Mouse (Mus musculus): ENCODE results near the gene Erc1. TPM values are rescaled to one million over a fixed set of nuclear protein-coding genes. Genes with fewer than 3 reads are reported as not detected.

The Erc1 gene
- polyA plus RNA-seq, 1 experiment from 2014 or later = 33.7 TPM

- Histone ChIP-seq H3K36me3 (ENCODE audit: control insufficient read depth, insufficient read depth, low read length) (peaks cover 4% of the 10 kb centered on the region), H3K27me3 (ENCODE audit: control insufficient read depth, insufficient read depth, low read length) (no peaks in the 10 kb centered on the region), H3K9ac (ENCODE audit: low read length) (no peak overlapping the region), H3K4me1 (replicated peaks; ENCODE audit: control insufficient read depth, insufficient read depth, low read length) (no peaks in the 10 kb centered on the region), H3K4me3 (ENCODE audit: low read depth, low read length) (no peak overlapping the region), H3K9me3 (ENCODE audit: control insufficient read depth, low read length) (no peaks in the 10 kb centered on the region), H3K4me2 (ENCODE audit: low read depth, low read length, severe bottlenecking) (no peak overlapping the region), H3K27ac (ENCODE audit: low read depth, low read length) (no peak overlapping the region)
- 85% methylated on average over 2 of the region's 2 CpGs for WGBS
- no peak for ATAC-seq (replicated peaks; ENCODE audit: low FRiP score)
- no peak for DNase-seq (ENCODE audit: low spot score)
These were observed 106.1 kb downstream of the Erc1 start for GRCm38 (mm10) chr6:119741861-119742260.

- Histone ChIP-seq H3K9ac (ENCODE audit: low read length) (no peak overlapping the region), H3K4me2 (ENCODE audit: low read depth, low read length, severe bottlenecking) (no peak overlapping the region), H3K9me3 (ENCODE audit: control insufficient read depth, low read length) (no peaks in the 10 kb centered on the region), H3K4me3 (ENCODE audit: low read depth, low read length) (no peak overlapping the region), H3K27ac (ENCODE audit: low read depth, low read length) (no peak overlapping the region), H3K27me3 (ENCODE audit: control insufficient read depth, insufficient read depth, low read length) (no peaks in the 10 kb centered on the region), H3K4me1 (replicated peaks; ENCODE audit: control insufficient read depth, insufficient read depth, low read length) (no peaks in the 10 kb centered on the region), H3K36me3 (ENCODE audit: control insufficient read depth, insufficient read depth, low read length) (peaks cover 4% of the 10 kb centered on the region)
- ATAC-seq (replicated peaks; ENCODE audit: low FRiP score) (no peak), DNase-seq (ENCODE audit: low spot score) (no peak)
- WGBS = 92% methylated on average over 3 of the region's 3 CpGs
These were observed 107.4 kb downstream of the Erc1 start for GRCm38 (mm10) chr6:119740541-119740940.

- DNase-seq (ENCODE audit: low spot score) (no peak), ATAC-seq (replicated peaks; ENCODE audit: low FRiP score) (no peak)
- H3K36me3 ChIP-seq (ENCODE audit: control insufficient read depth, insufficient read depth, low read length) = peaks cover 4% of the 10 kb centered on the region
- H3K27ac ChIP-seq (ENCODE audit: low read depth, low read length) = no peak overlapping the region
- H3K4me1 ChIP-seq (replicated peaks; ENCODE audit: control insufficient read depth, insufficient read depth, low read length) = no peaks in the 10 kb centered on the region
- no peak overlapping the region for H3K4me3 ChIP-seq (ENCODE audit: low read depth, low read length)
- no peaks in the 10 kb centered on the region for H3K9me3 ChIP-seq (ENCODE audit: control insufficient read depth, low read length)
- 96% methylated on average over 4 of the region's 4 CpGs for WGBS
- H3K9ac ChIP-seq (ENCODE audit: low read length) = no peak overlapping the region
- H3K27me3 ChIP-seq (ENCODE audit: control insufficient read depth, insufficient read depth, low read length) = no peaks in the 10 kb centered on the region
- H3K4me2 ChIP-seq (ENCODE audit: low read depth, low read length, severe bottlenecking) = no peak overlapping the region
These were observed 109.2 kb downstream of the Erc1 start for GRCm38 (mm10) chr6:119738638-119739375.

- H3K4me3 ChIP-seq (ENCODE audit: low read depth, low read length) = no peak overlapping the region
- H3K9me3 ChIP-seq (ENCODE audit: control insufficient read depth, low read length) = no peaks in the 10 kb centered on the region
- H3K27me3 ChIP-seq (ENCODE audit: control insufficient read depth, insufficient read depth, low read length) = no peaks in the 10 kb centered on the region
- H3K36me3 ChIP-seq (ENCODE audit: control insufficient read depth, insufficient read depth, low read length) = no peaks in the 10 kb centered on the region
- no peaks in the 10 kb centered on the region for H3K4me1 ChIP-seq (replicated peaks; ENCODE audit: control insufficient read depth, insufficient read depth, low read length)
- 93% methylated on average over 4 of the region's 4 CpGs for WGBS
- no peak overlapping the region for H3K9ac ChIP-seq (ENCODE audit: low read length)
- H3K4me2 ChIP-seq (ENCODE audit: low read depth, low read length, severe bottlenecking) = no peak overlapping the region
- H3K27ac ChIP-seq (ENCODE audit: low read depth, low read length) = no peak overlapping the region
- ATAC-seq (replicated peaks; ENCODE audit: low FRiP score) (no peak), DNase-seq (ENCODE audit: low spot score) (no peak)
These were observed 110.3 kb downstream of the Erc1 start for GRCm38 (mm10) chr6:119737716-119738115.

- no peaks in the 10 kb centered on the region for H3K9me3 ChIP-seq (ENCODE audit: control insufficient read depth, low read length)
- no peak overlapping the region for H3K27ac ChIP-seq (ENCODE audit: low read depth, low read length)
- no peak overlapping the region for H3K4me3 ChIP-seq (ENCODE audit: low read depth, low read length)
- no peaks in the 10 kb centered on the region for H3K4me1 ChIP-seq (replicated peaks; ENCODE audit: control insufficient read depth, insufficient read depth, low read length)
- H3K9ac ChIP-seq (ENCODE audit: low read length) = no peak overlapping the region
- no peaks in the 10 kb centered on the region for H3K27me3 ChIP-seq (ENCODE audit: control insufficient read depth, insufficient read depth, low read length)
- no peaks in the 10 kb centered on the region for H3K36me3 ChIP-seq (ENCODE audit: control insufficient read depth, insufficient read depth, low read length)
- 94% methylated on average over 2 of the region's 2 CpGs for WGBS
- DNase-seq (ENCODE audit: low spot score) = no peak
- no peak overlapping the region for H3K4me2 ChIP-seq (ENCODE audit: low read depth, low read length, severe bottlenecking)
- no peak for ATAC-seq (replicated peaks; ENCODE audit: low FRiP score)
These were observed 112.0 kb downstream of the Erc1 start for GRCm38 (mm10) chr6:119735937-119736336.

GRCm38 (mm10) chr6:119731155-119731554 lies 116.8 kb downstream of the Erc1 start:
- DNase-seq (ENCODE audit: low spot score) = no peak
- ATAC-seq (replicated peaks; ENCODE audit: low FRiP score) = no peak
- H3K27ac ChIP-seq (ENCODE audit: low read depth, low read length) = no peak overlapping the region
- no peak overlapping the region for H3K4me2 ChIP-seq (ENCODE audit: low read depth, low read length, severe bottlenecking)
- H3K9ac ChIP-seq (ENCODE audit: low read length) = no peak overlapping the region
- H3K9me3 ChIP-seq (ENCODE audit: control insufficient read depth, low read length) = no peaks in the 10 kb centered on the region
- no peak overlapping the region for H3K4me3 ChIP-seq (ENCODE audit: low read depth, low read length)
- WGBS = 94% methylated on average over 2 of the region's 2 CpGs
- H3K36me3 ChIP-seq (ENCODE audit: control insufficient read depth, insufficient read depth, low read length) = no peaks in the 10 kb centered on the region
- no peaks in the 10 kb centered on the region for H3K4me1 ChIP-seq (replicated peaks; ENCODE audit: control insufficient read depth, insufficient read depth, low read length)
- H3K27me3 ChIP-seq (ENCODE audit: control insufficient read depth, insufficient read depth, low read length) = no peaks in the 10 kb centered on the region

GRCm38 (mm10) chr6:119715234-119715633 lies 132.7 kb downstream of the Erc1 start:
- Histone ChIP-seq H3K4me3 (ENCODE audit: low read depth, low read length) (no peak overlapping the region), H3K4me1 (replicated peaks; ENCODE audit: control insufficient read depth, insufficient read depth, low read length) (no peaks in the 10 kb centered on the region), H3K27me3 (ENCODE audit: control insufficient read depth, insufficient read depth, low read length) (no peaks in the 10 kb centered on the region), H3K27ac (ENCODE audit: low read depth, low read length) (no peak overlapping the region), H3K9me3 (ENCODE audit: control insufficient read depth, low read length) (no peaks in the 10 kb centered on the region), H3K4me2 (ENCODE audit: low read depth, low read length, severe bottlenecking) (no peak overlapping the region), H3K36me3 (ENCODE audit: control insufficient read depth, insufficient read depth, low read length) (no peaks in the 10 kb centered on the region), H3K9ac (ENCODE audit: low read length) (no peak overlapping the region)
- no peak for ATAC-seq (replicated peaks; ENCODE audit: low FRiP score)
- no peak for DNase-seq (ENCODE audit: low spot score)
- WGBS = 98% methylated on average over 2 of the region's 2 CpGs

GRCm38 (mm10) chr6:119713961-119714360 lies 134.0 kb downstream of the Erc1 start:
- Histone ChIP-seq H3K4me3 (ENCODE audit: low read depth, low read length) (no peak overlapping the region), H3K36me3 (ENCODE audit: control insufficient read depth, insufficient read depth, low read length) (no peaks in the 10 kb centered on the region), H3K4me2 (ENCODE audit: low read depth, low read length, severe bottlenecking) (no peak overlapping the region), H3K9me3 (ENCODE audit: control insufficient read depth, low read length) (no peaks in the 10 kb centered on the region), H3K27me3 (ENCODE audit: control insufficient read depth, insufficient read depth, low read length) (no peaks in the 10 kb centered on the region), H3K4me1 (replicated peaks; ENCODE audit: control insufficient read depth, insufficient read depth, low read length) (no peaks in the 10 kb centered on the region), H3K27ac (ENCODE audit: low read depth, low read length) (no peak overlapping the region), H3K9ac (ENCODE audit: low read length) (no peak overlapping the region)
- 87% methylated on average over 2 of the region's 2 CpGs for WGBS
- DNase-seq (ENCODE audit: low spot score) (no peak), ATAC-seq (replicated peaks; ENCODE audit: low FRiP score) (no peak)

GRCm38 (mm10) chr6:119712486-119712885 lies 135.5 kb downstream of the Erc1 start:
- H3K9me3 ChIP-seq (ENCODE audit: control insufficient read depth, low read length) = no peaks in the 10 kb centered on the region
- no peak overlapping the region for H3K4me2 ChIP-seq (ENCODE audit: low read depth, low read length, severe bottlenecking)
- no peak overlapping the region for H3K27ac ChIP-seq (ENCODE audit: low read depth, low read length)
- H3K27me3 ChIP-seq (ENCODE audit: control insufficient read depth, insufficient read depth, low read length) = no peaks in the 10 kb centered on the region
- H3K4me3 ChIP-seq (ENCODE audit: low read depth, low read length) = no peak overlapping the region
- no peaks in the 10 kb centered on the region for H3K36me3 ChIP-seq (ENCODE audit: control insufficient read depth, insufficient read depth, low read length)
- DNase-seq (ENCODE audit: low spot score) (no peak), ATAC-seq (replicated peaks; ENCODE audit: low FRiP score) (no peak)
- 70% methylated on average over 1 of the region's 1 CpGs for WGBS
- no peak overlapping the region for H3K9ac ChIP-seq (ENCODE audit: low read length)
- no peaks in the 10 kb centered on the region for H3K4me1 ChIP-seq (replicated peaks; ENCODE audit: control insufficient read depth, insufficient read depth, low read length)

Data from forebrain, embryonic 11.5 days (tissue).